Mouse (Mus musculus) neural tube, embryonic 11.5 days (tissue): ENCODE results near the gene Tut4. TPM values are rescaled to one million over a fixed set of nuclear protein-coding genes. Genes with fewer than 3 reads are reported as not detected.

ENCODE experiments used
- ATAC-seq: fragments of 200-750 bp; cut with Nextera tagmentation; 2 replicates; pipeline ENCODE4 v1.8.0; 2017; ENCODE audit warnings: moderate number of reproducible peaks, mild to moderate bottlenecking, moderate TSS enrichment, moderate library complexity; ENCODE audit not compliant: insufficient read depth, low FRiP score, low TSS enrichment
- DNase-seq: peaks from one replicate; pipeline ENCODE4 v3.0.0-alpha.2; 2015; ENCODE audit warnings: low spot score
- H3K27ac ChIP-seq: fragments of 300-500 bp; sonication (generic); 2 replicates; pipeline ENCODE4 v1.5.1; 2014; ENCODE audit warnings: low read depth, mild to moderate bottlenecking, low read length
- H3K27me3 ChIP-seq: fragments of 300-500 bp; sonication (generic); 2 replicates; pipeline ENCODE4 v1.6.1; 2014; ENCODE audit warnings: mild to moderate bottlenecking, low read length, mixed read lengths; ENCODE audit not compliant: control insufficient read depth, insufficient read depth
- H3K36me3 ChIP-seq: fragments of 300-500 bp; sonication (generic); 2 replicates; pipeline ENCODE4 v1.6.1; 2014; ENCODE audit warnings: mild to moderate bottlenecking, low read length, moderate library complexity, mixed read lengths; ENCODE audit not compliant: control insufficient read depth, insufficient read depth
- H3K4me1 ChIP-seq: fragments of 300-500 bp; sonication (generic); 2 replicates; pipeline ENCODE4 v1.6.1; 2014; ENCODE audit warnings: low read length, mixed read lengths; ENCODE audit not compliant: control insufficient read depth, insufficient read depth
- H3K4me2 ChIP-seq: fragments of 300-500 bp; sonication (generic); 2 replicates; pipeline ENCODE4 v1.6.1; 2014; ENCODE audit warnings: low read depth, mild to moderate bottlenecking, moderate library complexity
- H3K4me3 ChIP-seq: fragments of 300-500 bp; sonication (generic); 2 replicates; pipeline ENCODE4 v1.5.1; 2014; ENCODE audit warnings: low read depth, low read length
- H3K9ac ChIP-seq: fragments of 300-500 bp; sonication (generic); 2 replicates; pipeline ENCODE4 v1.6.1; 2014; ENCODE audit warnings: mild to moderate bottlenecking, low read length
- H3K9me3 ChIP-seq: fragments of 300-500 bp; sonication (generic); 2 replicates; pipeline ENCODE4 v1.6.1; 2016; ENCODE audit warnings: low read length; ENCODE audit not compliant: control insufficient read depth
- WGBS: fragments of 180-500 bp; shearing (Covaris S2); extraction: QIAGEN DNeasy Blood & Tissue Kit; methylation state at CpG from one replicate; pipeline ENCODE4 v1.1.7; 2014; 5-methylcytosine and 5-hydroxymethylcytosine counted together
- polyA plus RNA-seq: library from polyadenylated mRNA; unstranded; fragments of >200 nt; fragmentation: Nextera tagmentation; extraction: Ambion mirVana; gene quantifications from 2 replicates; pipeline ENCODE4 v1.2.1, GENCODE M21; 2014

The Tut4 gene
- polyA plus RNA-seq, 1 experiment from 2014 or later: 68.0 TPM

GRCm38 (mm10) chr4:108461262-108461903, 2.2 kb downstream of the Tut4 start:
- Histone ChIP-seq H3K9me3 (no peaks in the 10 kb centered on the region), H3K27me3 (no peaks in the 10 kb centered on the region), H3K27ac (no peak overlapping the region), H3K36me3 (no peaks in the 10 kb centered on the region), H3K4me1 (no peaks in the 10 kb centered on the region), H3K4me3 (peak overlapping the region; percentile 95), H3K4me2 (peak overlapping the region; percentile 80), H3K9ac (0 out of 2 replicates have a peak overlapping the region, but pooled peaks have one; percentile 18)
- ATAC-seq: no peak
- no peak for DNase-seq
- WGBS: 71% methylated on average over 5 of the region's 5 CpGs

DNA sequence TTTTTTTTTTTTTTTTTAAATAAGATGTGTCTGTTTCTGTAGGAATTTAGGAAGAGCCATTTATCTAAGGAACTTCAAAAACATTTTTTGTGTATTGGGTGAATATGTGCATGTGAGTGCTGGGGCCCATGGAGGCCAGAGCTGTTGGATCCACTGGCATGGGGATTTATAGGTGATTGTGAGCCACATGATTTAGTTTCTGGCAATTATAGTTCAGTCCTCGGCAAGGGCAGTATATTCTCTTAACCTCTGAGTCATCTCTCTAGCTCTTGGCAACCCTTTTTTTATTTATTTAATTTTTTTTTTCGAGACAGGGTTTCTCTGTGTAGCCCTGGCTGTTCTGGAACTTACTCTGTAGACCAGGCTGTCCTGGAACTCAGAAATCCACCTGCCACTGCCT, 14.4 kb downstream of the Tut4 start:
- no peaks in the 10 kb centered on the region for H3K27me3 ChIP-seq
- H3K36me3 ChIP-seq: no peaks in the 10 kb centered on the region
- H3K27ac ChIP-seq: no peak overlapping the region
- DNase-seq: no peak
- H3K4me2 ChIP-seq: no peak overlapping the region
- WGBS: 91% methylated on average over 2 of the region's 2 CpGs
- H3K4me3 ChIP-seq: no peak overlapping the region
- no peaks in the 10 kb centered on the region for H3K4me1 ChIP-seq
- H3K9ac ChIP-seq: no peak overlapping the region
- ATAC-seq: no peak
- H3K9me3 ChIP-seq: no peaks in the 10 kb centered on the region

DNA sequence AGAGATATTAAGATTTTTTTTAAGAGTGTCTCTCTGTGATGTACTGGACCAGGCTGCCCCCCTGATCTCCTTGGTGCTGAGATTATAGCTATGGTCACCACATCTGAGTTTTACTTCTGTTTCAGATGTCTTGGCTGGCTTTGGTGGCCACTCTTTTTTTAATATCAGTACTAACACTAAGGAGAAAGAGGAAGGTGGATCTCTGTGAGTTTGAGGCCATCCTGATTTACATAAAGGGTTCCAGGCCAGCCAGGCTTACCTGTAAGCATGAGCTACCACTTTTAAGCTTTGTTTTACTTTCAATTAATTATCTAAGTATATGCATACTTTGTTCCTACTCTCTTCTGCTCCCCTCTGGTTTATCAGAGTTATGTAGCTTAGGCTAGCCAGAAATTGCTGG, 23.6 kb downstream of the Tut4 start:
- no peak for ATAC-seq
- H3K36me3 ChIP-seq: peaks cover 21% of the 10 kb centered on the region
- no peak overlapping the region for H3K9ac ChIP-seq
- no peaks in the 10 kb centered on the region for H3K27me3 ChIP-seq
- DNase-seq: no peak
- H3K4me2 ChIP-seq: no peak overlapping the region
- no peaks in the 10 kb centered on the region for H3K4me1 ChIP-seq
- H3K9me3 ChIP-seq: no peaks in the 10 kb centered on the region
- no peak overlapping the region for H3K4me3 ChIP-seq
- no peak overlapping the region for H3K27ac ChIP-seq

DNA sequence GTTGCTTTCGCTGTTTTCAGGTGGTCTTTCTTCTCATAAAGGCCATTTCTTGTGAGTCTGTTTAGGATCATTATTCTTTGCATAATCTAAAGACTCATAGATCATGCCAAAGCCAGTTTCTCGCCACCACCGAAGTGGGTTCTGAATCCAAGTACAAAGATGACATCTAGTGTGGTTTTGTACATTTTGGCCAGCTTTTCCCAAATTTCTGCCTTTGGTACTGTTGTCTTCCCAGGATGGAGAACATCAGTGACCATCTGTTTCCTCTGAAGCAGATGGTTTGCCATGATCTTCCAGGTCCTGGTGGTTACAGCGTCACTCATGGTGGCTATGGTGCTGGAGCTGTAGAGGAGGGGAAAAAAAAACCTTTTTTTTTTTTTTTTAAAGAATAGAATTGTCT, 25.0 kb downstream of the Tut4 start:
- no peaks in the 10 kb centered on the region for H3K9me3 ChIP-seq
- H3K36me3 ChIP-seq: peaks cover 20% of the 10 kb centered on the region
- no peaks in the 10 kb centered on the region for H3K27me3 ChIP-seq
- ATAC-seq (no peak), DNase-seq (no peak)
- H3K4me1 ChIP-seq: no peaks in the 10 kb centered on the region
- no peak overlapping the region for H3K4me2 ChIP-seq
- no peak overlapping the region for H3K9ac ChIP-seq
- no peak overlapping the region for H3K27ac ChIP-seq
- WGBS: 91% methylated on average over 4 of the region's 4 CpGs
- H3K4me3 ChIP-seq: no peak overlapping the region

DNA sequence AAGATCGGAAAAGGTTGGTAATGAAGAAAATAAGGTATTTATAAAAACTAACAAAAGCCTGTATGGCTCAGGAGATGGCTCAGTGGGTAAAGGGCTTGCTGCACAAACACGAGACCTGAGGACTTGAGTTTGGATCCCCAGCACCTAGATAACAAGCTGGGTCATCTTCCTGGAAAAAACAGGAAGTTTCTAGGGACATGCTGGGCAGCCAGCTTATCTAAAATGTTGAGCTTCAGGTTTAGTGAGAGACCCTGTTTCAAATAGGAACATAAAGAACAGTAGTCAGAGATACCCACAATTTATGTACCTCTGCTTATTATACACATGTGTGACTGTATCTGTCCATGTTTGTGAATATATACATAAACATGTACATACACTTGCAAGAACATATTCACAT, 43.8 kb downstream of the Tut4 start:
- Histone ChIP-seq H3K4me2 (no peak overlapping the region), H3K27ac (no peak overlapping the region), H3K27me3 (no peaks in the 10 kb centered on the region), H3K36me3 (peaks cover 2% of the 10 kb centered on the region; the same call in 1 of the 2 replicates), H3K4me3 (no peak overlapping the region), H3K9ac (no peak overlapping the region), H3K9me3 (no peaks in the 10 kb centered on the region), H3K4me1 (no peaks in the 10 kb centered on the region)
- 92% methylated on average over 2 of the region's 2 CpGs for WGBS
- ATAC-seq: no peak
- no peak for DNase-seq

GRCm38 (mm10) chr4:108539701-108540100, 80.5 kb downstream of the Tut4 start:
- Histone ChIP-seq H3K9me3 (no peaks in the 10 kb centered on the region), H3K4me2 (no peak overlapping the region), H3K36me3 (peaks cover 2% of the 10 kb centered on the region; the same call in 1 of the 2 replicates), H3K4me1 (no peaks in the 10 kb centered on the region), H3K4me3 (no peak overlapping the region), H3K27ac (no peak overlapping the region), H3K9ac (no peak overlapping the region), H3K27me3 (no peaks in the 10 kb centered on the region)
- WGBS: 92% methylated on average over 2 of the region's 2 CpGs
- no peak for DNase-seq
- no peak for ATAC-seq

GRCm38 (mm10) chr4:108565026-108565425, 105.8 kb downstream of the Tut4 start:
- Histone ChIP-seq H3K9ac (no peak overlapping the region), H3K4me1 (no peaks in the 10 kb centered on the region), H3K4me3 (no peak overlapping the region), H3K9me3 (no peaks in the 10 kb centered on the region), H3K36me3 (peaks cover 10% of the 10 kb centered on the region), H3K27me3 (no peaks in the 10 kb centered on the region), H3K4me2 (no peak overlapping the region), H3K27ac (no peak overlapping the region)
- DNase-seq (no peak), ATAC-seq (no peak)
- WGBS: 93% methylated on average over 1 of the region's 1 CpGs

DNA sequence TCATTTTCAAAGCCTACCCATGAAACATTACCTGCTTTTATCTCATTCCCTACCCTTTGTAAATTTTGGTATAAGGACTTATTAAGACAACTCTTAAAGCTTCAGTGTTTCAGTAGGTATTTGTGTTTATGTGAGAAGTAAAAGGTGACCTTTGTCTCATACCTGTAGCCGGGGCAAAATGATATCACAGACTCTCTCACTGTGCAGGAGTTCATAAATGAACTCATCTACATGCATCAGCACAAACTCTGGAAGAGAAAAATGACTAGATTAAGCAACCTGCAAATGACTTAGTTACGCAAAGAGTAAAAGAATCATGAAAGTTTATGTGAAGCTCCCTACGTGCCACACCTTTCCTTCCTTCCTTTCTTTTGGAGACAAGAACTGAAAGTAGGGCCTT, 113.4 kb downstream of the Tut4 start:
- peaks cover under 1% of the 10 kb centered on the region; the same call in 1 of the 2 replicates for H3K4me1 ChIP-seq
- no peaks in the 10 kb centered on the region for H3K9me3 ChIP-seq
- WGBS: 94% methylated on average over 3 of the region's 3 CpGs
- H3K27me3 ChIP-seq: no peaks in the 10 kb centered on the region
- no peak overlapping the region for H3K4me2 ChIP-seq
- H3K36me3 ChIP-seq: peaks cover 7% of the 10 kb centered on the region; the same call in 1 of the 2 replicates
- DNase-seq (no peak), ATAC-seq (no peak)
- H3K4me3 ChIP-seq: no peak overlapping the region
- H3K9ac ChIP-seq: no peak overlapping the region
- no peak overlapping the region for H3K27ac ChIP-seq
